ENCODE assay signal across 17 mouse cellular contexts in genomic region chr9:92728864-92729263, GRCm38 (mm10).
"Had no signal": no experiment of that assay in that cellular context is flagged by ENCODE, and none has a peak within 500 bp of the region (broad histone marks: within the 10 kb centered on the region; RNA-seq: fewer than 3 reads in every experiment).

No protein-coding gene starts in this region.

- ATAC-seq: liver, embryonic 12.5 days; liver, postnatal 0 days; lung, postnatal 0 days; midbrain, embryonic 13.5 days; midbrain, embryonic 15.5 days; midbrain, embryonic 16.5 days had no signal

- DNase-seq: left cerebral cortex, postnatal 4 days; liver; liver, embryonic 13.5 days; liver, postnatal 0 days; lung, adult 18-20 months; lung, adult 2 months; lung, embryonic 14.5 days; lung, postnatal 10 days; lung, postnatal 14 days; lung, postnatal 36 days; lung, postnatal 4 days; midbrain, embryonic 14.5 days had no signal
